Mouse (Mus musculus): Measurements from ENCODE around the gene R3hcc1l. TPM values are rescaled to one million over a fixed set of nuclear protein-coding genes. Genes with fewer than 3 reads are reported as not detected.

The R3hcc1l gene
- polyA plus RNA-seq, 1 experiment = 0.72 TPM

DNA sequence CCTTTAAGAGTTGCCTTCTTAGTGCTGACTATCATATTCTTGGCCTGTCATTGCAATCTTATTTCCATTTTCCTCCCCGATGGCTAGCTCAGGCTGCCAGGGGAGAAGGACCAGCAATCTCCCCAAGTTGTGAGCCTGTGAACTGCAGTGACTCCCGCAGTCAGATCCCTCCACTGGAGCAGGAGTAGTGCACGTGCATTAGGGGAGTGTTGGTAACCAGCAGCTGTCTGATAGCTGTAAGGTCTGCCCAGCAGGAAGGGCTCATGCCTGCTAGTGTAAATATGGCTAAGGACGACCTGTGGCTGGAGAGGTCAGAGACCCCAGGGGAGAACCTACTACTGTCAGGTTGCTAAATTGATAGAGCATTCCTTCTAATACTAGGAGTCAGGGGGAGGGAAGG lies 62.1 kb downstream of the R3hcc1l start:
- TF ChIP-seq GATA1 (IDR thresholded peaks at IDR 0.05; ENCODE audit: low read length) = no peak

- no peak for TF ChIP-seq GATA1 (IDR thresholded peaks at IDR 0.05; ENCODE audit: low read length)
These were observed 64.3 kb downstream of the R3hcc1l start for GRCm38 (mm10) chr19:42582811-42583370.

DNA sequence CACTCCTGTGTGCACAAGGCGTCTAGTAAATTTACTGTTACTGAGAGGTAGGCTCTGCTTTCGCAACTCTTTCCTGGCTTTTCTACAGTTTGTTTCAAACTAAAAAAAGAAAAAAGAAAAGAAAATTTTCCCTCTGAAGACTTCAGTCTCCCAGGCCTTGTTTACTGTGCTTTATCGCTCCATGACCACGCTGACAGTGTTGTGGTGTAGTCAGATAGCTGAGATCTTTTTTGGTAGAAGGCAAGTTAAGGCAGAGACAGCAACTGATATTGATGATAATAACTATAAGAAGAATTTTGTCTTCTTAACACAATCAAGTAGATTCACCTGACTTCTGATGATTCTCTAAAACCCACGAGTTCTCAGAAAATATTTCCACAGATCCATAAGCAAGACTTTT lies 65.1 kb downstream of the R3hcc1l start:
- TF ChIP-seq GATA1 (IDR thresholded peaks at IDR 0.05; ENCODE audit: low read length) = no peak

- TF ChIP-seq GATA1 (IDR thresholded peaks at IDR 0.05; ENCODE audit: low read length) = no peak
These were observed 65.6 kb downstream of the R3hcc1l start for GRCm38 (mm10) chr19:42584188-42584587.

- TF ChIP-seq GATA1 (IDR thresholded peaks at IDR 0.05; ENCODE audit: low read length) = no peak
These were observed 69.1 kb downstream of the R3hcc1l start for GRCm38 (mm10) chr19:42587704-42588103.

GRCm38 (mm10) chr19:42589246-42589645 lies 70.7 kb downstream of the R3hcc1l start:
- TF ChIP-seq GATA1 (IDR thresholded peaks at IDR 0.05; ENCODE audit: low read length) = no peak

- TF ChIP-seq GATA1 (IDR thresholded peaks at IDR 0.05; ENCODE audit: low read length) = no peak
These were observed 73.0 kb downstream of the R3hcc1l start for GRCm38 (mm10) chr19:42591534-42591933.

- no peak for TF ChIP-seq GATA1 (IDR thresholded peaks at IDR 0.05; ENCODE audit: low read length)
These were observed 74.9 kb downstream of the R3hcc1l start for GRCm38 (mm10) chr19:42593456-42593855.

DNA sequence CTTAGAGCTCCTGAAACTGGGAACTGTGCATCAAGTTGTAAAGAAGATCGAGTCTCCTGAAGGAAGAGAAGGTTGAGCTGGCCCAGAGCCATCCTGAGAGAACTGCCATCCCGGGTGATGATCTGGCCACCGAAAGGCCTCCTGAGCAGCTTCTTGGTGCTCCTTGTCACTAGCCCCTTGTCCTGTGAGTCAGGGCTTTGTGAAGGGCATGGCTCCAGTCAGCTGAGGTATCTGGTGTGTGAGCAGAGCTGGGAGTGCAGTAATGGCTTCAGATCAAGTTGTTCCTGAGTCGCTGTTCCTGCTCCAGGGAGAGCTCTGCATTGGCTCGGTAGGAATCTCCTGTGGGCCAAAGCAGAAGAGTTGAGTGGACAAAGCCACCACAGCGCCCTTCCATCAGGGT lies 76.5 kb downstream of the R3hcc1l start:
- TF ChIP-seq GATA1 (IDR thresholded peaks at IDR 0.05; ENCODE audit: low read length) = no peak

- TF ChIP-seq GATA1 (IDR thresholded peaks at IDR 0.05; ENCODE audit: low read length) = no peak
These were observed 78.7 kb downstream of the R3hcc1l start for GRCm38 (mm10) chr19:42597286-42597685.

DNA sequence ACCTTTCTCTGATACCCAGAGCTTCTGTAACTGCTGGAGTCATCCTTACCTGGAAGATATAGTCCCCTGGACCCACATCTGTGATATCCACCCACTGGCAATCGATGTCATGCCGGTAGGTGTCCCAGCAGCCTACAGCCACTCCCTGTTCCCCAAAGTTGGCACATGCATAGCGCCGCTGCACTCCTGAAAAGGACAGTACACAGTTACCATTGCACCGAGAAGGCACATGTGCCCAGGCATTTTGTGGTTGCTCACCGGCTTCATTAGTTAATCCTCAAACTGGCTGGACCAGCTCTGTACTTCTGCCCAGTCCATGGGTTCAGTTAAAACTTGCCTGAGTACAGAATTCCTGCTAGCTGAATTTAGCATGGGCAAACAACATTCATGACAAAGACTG lies 79.3 kb downstream of the R3hcc1l start:
- no peak for TF ChIP-seq GATA1 (IDR thresholded peaks at IDR 0.05; ENCODE audit: low read length)

GRCm38 (mm10) chr19:42599891-42600290 lies 81.3 kb downstream of the R3hcc1l start:
- no peak for TF ChIP-seq GATA1 (IDR thresholded peaks at IDR 0.05; ENCODE audit: low read length)

GRCm38 (mm10) chr19:42600591-42600990 lies 82.0 kb downstream of the R3hcc1l start:
- TF ChIP-seq GATA1 (IDR thresholded peaks at IDR 0.05; ENCODE audit: low read length) = no peak

DNA sequence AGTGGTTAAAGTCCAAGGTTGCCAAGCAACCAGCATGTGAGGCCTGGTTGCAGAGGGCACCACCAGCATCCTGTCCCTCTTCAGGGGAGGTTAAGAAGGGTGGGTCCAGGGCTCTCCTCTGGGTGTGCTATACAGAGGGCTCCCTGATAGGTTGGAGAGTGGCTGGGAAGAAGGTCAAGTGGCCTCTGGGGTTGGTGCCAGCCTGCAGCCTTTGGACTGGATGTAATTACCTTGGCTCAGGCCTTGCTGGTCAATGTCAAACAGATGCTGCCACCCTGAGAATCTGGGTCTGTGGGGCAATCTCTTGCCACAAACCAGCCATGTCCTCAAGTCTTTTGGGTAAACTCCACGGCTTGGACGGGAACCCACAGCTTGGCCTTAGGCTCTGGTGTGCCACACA lies 82.9 kb downstream of the R3hcc1l start:
- no peak for TF ChIP-seq GATA1 (IDR thresholded peaks at IDR 0.05; ENCODE audit: low read length)

- no peak for TF ChIP-seq GATA1 (IDR thresholded peaks at IDR 0.05; ENCODE audit: low read length)
These were observed 83.5 kb downstream of the R3hcc1l start for GRCm38 (mm10) chr19:42602041-42602440.

DNA sequence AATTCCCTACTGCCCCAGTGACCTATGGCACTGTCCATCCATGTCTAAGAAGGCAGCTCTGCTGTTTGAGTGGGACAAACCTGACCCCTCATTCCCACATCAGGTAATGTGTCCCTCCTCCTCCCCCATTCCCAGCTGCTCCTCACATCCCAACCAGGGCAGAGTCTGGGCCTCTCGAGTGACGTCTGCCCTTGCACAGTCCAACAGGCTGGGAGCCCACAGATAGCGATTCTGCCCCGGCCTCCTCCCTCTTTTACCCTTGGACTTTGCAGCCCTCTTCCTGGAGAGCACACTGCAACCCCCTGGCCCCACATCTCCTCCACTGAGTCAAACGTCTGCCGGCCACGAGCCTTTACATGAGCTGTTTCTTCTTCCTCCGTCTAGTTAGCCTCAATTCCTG lies 84.0 kb downstream of the R3hcc1l start:
- TF ChIP-seq GATA1 (IDR thresholded peaks at IDR 0.05; ENCODE audit: low read length) = no peak

GRCm38 (mm10) chr19:42608082-42608481 lies 89.5 kb downstream of the R3hcc1l start:
- no peak for TF ChIP-seq GATA1 (IDR thresholded peaks at IDR 0.05; ENCODE audit: low read length)

GRCm38 (mm10) chr19:42609716-42610115 lies 91.2 kb downstream of the R3hcc1l start:
- TF ChIP-seq GATA1 (IDR thresholded peaks at IDR 0.05; ENCODE audit: low read length) = no peak

Data from G1E-ER4 (cell line).